Mouse (Mus musculus) forebrain, embryonic 15.5 days (tissue): ENCODE measurements around the gene Mnt. TPM values are rescaled to one million over a fixed set of nuclear protein-coding genes. Genes with fewer than 3 reads are reported as not detected.

Experiments
- ATAC-seq: fragments of 200-750 bp; cut with Nextera tagmentation; replicated peaks from 2 replicates; pipeline ENCODE4 v1.8.0; 2017; ENCODE audit warnings: mild to moderate bottlenecking, moderate TSS enrichment, moderate library complexity
- H3K27ac ChIP-seq: fragments of 300-500 bp; sonication (generic); replicated peaks from 2 replicates; pipeline ENCODE4 v1.5.1; 2015; ENCODE audit warnings: mild to moderate bottlenecking, inconsistent platforms
- H3K27me3 ChIP-seq: fragments of 300-500 bp; sonication (generic); 2 replicates; pipeline ENCODE4 v1.6.1; 2015; ENCODE audit warnings: inconsistent platforms
- H3K36me3 ChIP-seq: fragments of 300-500 bp; sonication (generic); 2 replicates; pipeline ENCODE4 v1.6.1; 2015; ENCODE audit warnings: mild to moderate bottlenecking, inconsistent platforms
- H3K4me1 ChIP-seq: fragments of 300-500 bp; sonication (generic); 2 replicates; pipeline ENCODE4 v1.6.1; 2015; ENCODE audit warnings: inconsistent platforms
- H3K4me2 ChIP-seq: fragments of 300-500 bp; sonication (generic); replicated peaks from 2 replicates; pipeline ENCODE4 v1.6.1; 2015; ENCODE audit warnings: mild to moderate bottlenecking, inconsistent platforms
- H3K4me3 ChIP-seq: fragments of 300-500 bp; sonication (generic); 2 replicates; pipeline ENCODE4 v1.5.1; 2015; ENCODE audit warnings: mild to moderate bottlenecking, inconsistent platforms
- H3K9ac ChIP-seq: fragments of 300-500 bp; sonication (generic); replicated peaks from 2 replicates; pipeline ENCODE4 v1.6.1; 2015; ENCODE audit warnings: mild to moderate bottlenecking, inconsistent platforms
- H3K9me3 ChIP-seq: fragments of 300-500 bp; sonication (generic); 2 replicates; pipeline ENCODE4 v1.6.1; 2016; ENCODE audit warnings: inconsistent platforms
- WGBS: fragments of 180-500 bp; shearing (Covaris S2); methylation state at CpG from one replicate; pipeline ENCODE4 v1.1.7; 2015; ENCODE audit warnings: mixed read lengths; 5-methylcytosine and 5-hydroxymethylcytosine counted together
- polyA plus RNA-seq: library from polyadenylated mRNA; unstranded; fragments of >200 nt; fragmentation: Nextera tagmentation; extraction: Ambion mirVana; gene quantifications from 2 replicates; pipeline ENCODE4 v1.2.1, GENCODE M21; 2015

The Mnt gene
- polyA plus RNA-seq, 1 experiment from 2014 or later: 10.0 TPM

GRCm38 (mm10) chr11:74864421-74864820 is 33.7 kb downstream of the Mnt start:
- ATAC-seq: no peak
- Histone ChIP-seq H3K9ac (no peak overlapping the region), H3K9me3 (no peaks in the 10 kb centered on the region), H3K36me3 (peaks cover 6% of the 10 kb centered on the region), H3K27me3 (no peaks in the 10 kb centered on the region), H3K4me1 (peaks cover 10% of the 10 kb centered on the region; the same call in 1 of the 2 replicates), H3K4me2 (no peak overlapping the region), H3K27ac (no peak overlapping the region), H3K4me3 (no peak overlapping the region)
- 87% methylated on average over 9 of the region's 9 CpGs for WGBS

- Histone ChIP-seq H3K4me3 (no peak overlapping the region), H3K36me3 (peaks cover 6% of the 10 kb centered on the region), H3K27me3 (no peaks in the 10 kb centered on the region), H3K4me2 (no peak overlapping the region), H3K9me3 (no peaks in the 10 kb centered on the region), H3K27ac (no peak overlapping the region), H3K9ac (no peak overlapping the region), H3K4me1 (peaks cover 10% of the 10 kb centered on the region; the same call in 1 of the 2 replicates)
- 83% methylated on average over 9 of the region's 9 CpGs for WGBS
- no peak for ATAC-seq
These were observed 34.5 kb downstream of the Mnt start for GRCm38 (mm10) chr11:74865252-74865651.

GRCm38 (mm10) chr11:74866640-74867039 is 35.9 kb downstream of the Mnt start:
- Histone ChIP-seq H3K4me2 (no peak overlapping the region), H3K4me1 (peaks cover 19% of the 10 kb centered on the region), H3K27me3 (no peaks in the 10 kb centered on the region), H3K9me3 (no peaks in the 10 kb centered on the region), H3K36me3 (peaks cover 6% of the 10 kb centered on the region), H3K27ac (0 out of 2 replicates have a peak overlapping the region, but pooled peaks have one; percentile 11), H3K4me3 (no peak overlapping the region), H3K9ac (no peak overlapping the region)
- peak; percentile 42; the same call in 1 of the 2 replicates for ATAC-seq
- WGBS: 73% methylated on average over 4 of the region's 4 CpGs

GRCm38 (mm10) chr11:74867181-74867580 is 36.5 kb downstream of the Mnt start:
- no peak overlapping the region for H3K4me3 ChIP-seq
- peaks cover 6% of the 10 kb centered on the region for H3K36me3 ChIP-seq
- no peaks in the 10 kb centered on the region for H3K27me3 ChIP-seq
- no peak overlapping the region for H3K27ac ChIP-seq
- ATAC-seq: no peak
- H3K4me2 ChIP-seq: no peak overlapping the region
- H3K9me3 ChIP-seq: no peaks in the 10 kb centered on the region
- peaks cover 20% of the 10 kb centered on the region for H3K4me1 ChIP-seq
- no peak overlapping the region for H3K9ac ChIP-seq
- WGBS: 75% methylated on average over 2 of the region's 2 CpGs

GRCm38 (mm10) chr11:74868046-74868760 is 37.5 kb downstream of the Mnt start:
- Histone ChIP-seq H3K9ac (no peak overlapping the region), H3K4me2 (no peak overlapping the region), H3K27ac (no peak overlapping the region), H3K36me3 (peaks cover 6% of the 10 kb centered on the region), H3K4me1 (peaks cover 20% of the 10 kb centered on the region), H3K9me3 (no peaks in the 10 kb centered on the region), H3K4me3 (no peak overlapping the region), H3K27me3 (no peaks in the 10 kb centered on the region)
- WGBS: 88% methylated on average over 13 of the region's 13 CpGs
- ATAC-seq: no peak

GRCm38 (mm10) chr11:74869603-74870002 is 38.9 kb downstream of the Mnt start:
- H3K4me1 ChIP-seq: peaks cover 23% of the 10 kb centered on the region
- H3K36me3 ChIP-seq: peaks cover 6% of the 10 kb centered on the region; the same call in 1 of the 2 replicates
- no peak overlapping the region for H3K4me3 ChIP-seq
- H3K9me3 ChIP-seq: no peaks in the 10 kb centered on the region
- H3K9ac ChIP-seq: no peak overlapping the region
- no peak for ATAC-seq
- H3K4me2 ChIP-seq: no peak overlapping the region
- 91% methylated on average over 6 of the region's 6 CpGs for WGBS
- no peak overlapping the region for H3K27ac ChIP-seq
- H3K27me3 ChIP-seq: no peaks in the 10 kb centered on the region

GRCm38 (mm10) chr11:74870544-74870943 is 39.8 kb downstream of the Mnt start:
- H3K4me2 ChIP-seq: no peak overlapping the region

GRCm38 (mm10) chr11:74870991-74871622 is 40.4 kb downstream of the Mnt start:
- Histone ChIP-seq H3K4me3 (no peak overlapping the region), H3K36me3 (0 out of 2 replicates have a peak, but pooled peaks cover 2% of the 10 kb centered on the region), H3K9me3 (no peaks in the 10 kb centered on the region), H3K27me3 (no peaks in the 10 kb centered on the region), H3K27ac (peak overlapping the region; percentile 41), H3K4me1 (peaks cover 25% of the 10 kb centered on the region), H3K4me2 (peak overlapping the region; percentile 16; the same call in 1 of the 2 replicates), H3K9ac (no peak overlapping the region)
- no peak for ATAC-seq
- 10% methylated on average over 12 of the region's 12 CpGs for WGBS

More at GRCm38 (mm10) chr11:74870544-74870943, 39.8 kb downstream of the Mnt start:
- no peak for ATAC-seq
- Histone ChIP-seq H3K4me1 (peaks cover 23% of the 10 kb centered on the region), H3K27ac (no peak overlapping the region), H3K27me3 (no peaks in the 10 kb centered on the region), H3K9ac (no peak overlapping the region), H3K4me3 (no peak overlapping the region), H3K36me3 (0 out of 2 replicates have a peak, but pooled peaks cover 2% of the 10 kb centered on the region), H3K9me3 (no peaks in the 10 kb centered on the region)
- 84% methylated on average over 4 of the region's 4 CpGs for WGBS

GRCm38 (mm10) chr11:74874630-74875029 is 43.9 kb downstream of the Mnt start:
- no peak for ATAC-seq
- Histone ChIP-seq H3K27me3 (no peaks in the 10 kb centered on the region), H3K4me3 (no peak overlapping the region), H3K4me2 (no peak overlapping the region), H3K9me3 (no peaks in the 10 kb centered on the region), H3K27ac (no peak overlapping the region), H3K4me1 (peaks cover 28% of the 10 kb centered on the region), H3K36me3 (no peaks in the 10 kb centered on the region), H3K9ac (no peak overlapping the region)
- WGBS: 64% methylated on average over 3 of the region's 3 CpGs

- Histone ChIP-seq H3K27me3 (no peaks in the 10 kb centered on the region), H3K4me3 (peak overlapping the region; percentile 16; the same call in 1 of the 2 replicates), H3K9ac (no peak overlapping the region), H3K36me3 (no peaks in the 10 kb centered on the region), H3K9me3 (no peaks in the 10 kb centered on the region), H3K4me2 (peak overlapping the region; percentile 30), H3K27ac (peak overlapping the region; percentile 79), H3K4me1 (peaks cover 18% of the 10 kb centered on the region)
- ATAC-seq: peak; percentile 90
- 1% methylated on average over 9 of the region's 9 CpGs for WGBS
These were observed 46.1 kb downstream of the Mnt start for GRCm38 (mm10) chr11:74876801-74877200.

GRCm38 (mm10) chr11:74880999-74881398 is 50.3 kb downstream of the Mnt start:
- no peak for ATAC-seq
- Histone ChIP-seq H3K9ac (no peak overlapping the region), H3K4me3 (no peak overlapping the region), H3K9me3 (no peaks in the 10 kb centered on the region), H3K4me2 (no peak overlapping the region), H3K4me1 (peaks cover 14% of the 10 kb centered on the region), H3K27ac (no peak overlapping the region), H3K36me3 (no peaks in the 10 kb centered on the region), H3K27me3 (no peaks in the 10 kb centered on the region)
- 89% methylated on average over 9 of the region's 9 CpGs for WGBS

- Histone ChIP-seq H3K36me3 (no peaks in the 10 kb centered on the region), H3K4me3 (no peak overlapping the region), H3K9me3 (no peaks in the 10 kb centered on the region), H3K27ac (0 out of 2 replicates have a peak overlapping the region, but pooled peaks have one; percentile 29), H3K4me2 (no peak overlapping the region), H3K9ac (no peak overlapping the region), H3K4me1 (peaks cover 4% of the 10 kb centered on the region), H3K27me3 (no peaks in the 10 kb centered on the region)
- 54% methylated on average over 14 of the region's 14 CpGs for WGBS
- no peak for ATAC-seq
These were observed 51.3 kb downstream of the Mnt start for GRCm38 (mm10) chr11:74881979-74882378.
